Mouse (Mus musculus): ENCODE measurements at regions not wholly inside any gene's neighbourhood (a gene's known extent, or its start where the extent isn't known, plus 50 kb on each side); places are given as distances from the start of the nearest gene placed in this dataset.
A peak's percentile ranks its signal among the peaks of the same experiment; 100 is the strongest.
"Not testable (repeated sequence)": the region's sequence is repeated elsewhere in the genome, so short reads cannot be mapped to it uniquely, and the experiment has no call there.

- Histone ChIP-seq H3K9ac (replicated peaks) (no peak overlapping the region), H3K27me3 (no peaks in the 10 kb centered on the region), H3K9me3 (no peaks in the 10 kb centered on the region), H3K27ac (no peak overlapping the region), H3K4me1 (replicated peaks) (no peaks in the 10 kb centered on the region), H3K4me2 (no peak overlapping the region), H3K4me3 (replicated peaks) (no peak overlapping the region), H3K36me3 (no peaks in the 10 kb centered on the region)
- no peak for ATAC-seq (ENCODE audit: insufficient number of reproducible peaks, insufficient read depth, low FRiP score, low TSS enrichment, low read depth)
- WGBS = 73% methylated on average over 8 of the region's 8 CpGs
Observed at GRCm38 (mm10) chr8:81286280-81287034, 55.9 kb upstream of the Inpp4b start.

- H3K9ac ChIP-seq (replicated peaks) = no peak overlapping the region
- H3K36me3 ChIP-seq = no peaks in the 10 kb centered on the region
- 46% methylated on average over 2 of the region's 2 CpGs for WGBS
- no peak overlapping the region for H3K27ac ChIP-seq
- ATAC-seq (ENCODE audit: insufficient number of reproducible peaks, insufficient read depth, low FRiP score, low TSS enrichment, low read depth) = peak; percentile 97
- peaks cover 10% of the 10 kb centered on the region for H3K4me1 ChIP-seq (replicated peaks)
- H3K4me2 ChIP-seq = no peak overlapping the region
- no peaks in the 10 kb centered on the region for H3K9me3 ChIP-seq
- no peak overlapping the region for H3K4me3 ChIP-seq (replicated peaks)
- no peaks in the 10 kb centered on the region for H3K27me3 ChIP-seq
Observed at GRCm38 (mm10) chr8:81260089-81260488, 82.3 kb upstream of the Inpp4b start.

- WGBS = 87% methylated on average over 3 of the region's 3 CpGs
- H3K4me1 ChIP-seq (replicated peaks) = no peaks in the 10 kb centered on the region
- H3K4me3 ChIP-seq (replicated peaks) = no peak overlapping the region
- no peaks in the 10 kb centered on the region for H3K27me3 ChIP-seq
- H3K9ac ChIP-seq (replicated peaks) = no peak overlapping the region
- no peak for ATAC-seq (ENCODE audit: insufficient number of reproducible peaks, insufficient read depth, low FRiP score, low TSS enrichment, low read depth)
- H3K9me3 ChIP-seq = no peaks in the 10 kb centered on the region
- H3K36me3 ChIP-seq = no peaks in the 10 kb centered on the region
- H3K27ac ChIP-seq = no peak overlapping the region
- no peak overlapping the region for H3K4me2 ChIP-seq
Observed at GRCm38 (mm10) chr8:81223872-81224271, 118.5 kb upstream of the Inpp4b start.

GRCm38 (mm10) chr8:81187061-81187790, 155.1 kb upstream of the Inpp4b start:
- H3K27me3 ChIP-seq; H3K4me2 ChIP-seq; H3K36me3 ChIP-seq; ATAC-seq (ENCODE audit: insufficient number of reproducible peaks, insufficient read depth, low FRiP score, low TSS enrichment, low read depth); H3K4me3 ChIP-seq (replicated peaks); H3K9me3 ChIP-seq; H3K4me1 ChIP-seq (replicated peaks); H3K9ac ChIP-seq (replicated peaks); H3K27ac ChIP-seq: not testable (repeated sequence)
- 76% methylated on average over 11 of the region's 11 CpGs for WGBS

GRCm38 (mm10) chr8:81175537-81175936, 160.8 kb upstream of the Usp38 start:
- Histone ChIP-seq H3K27me3 (no peaks in the 10 kb centered on the region), H3K4me1 (replicated peaks) (no peaks in the 10 kb centered on the region), H3K9me3 (no peaks in the 10 kb centered on the region), H3K36me3 (no peaks in the 10 kb centered on the region), H3K27ac (no peak overlapping the region), H3K9ac (replicated peaks) (no peak overlapping the region), H3K4me3 (replicated peaks) (no peak overlapping the region), H3K4me2 (no peak overlapping the region)
- no peak for ATAC-seq (ENCODE audit: insufficient number of reproducible peaks, insufficient read depth, low FRiP score, low TSS enrichment, low read depth)
- 86% methylated on average over 1 of the region's 1 CpGs for WGBS

GRCm38 (mm10) chr8:81147239-81147638, 132.5 kb upstream of the Usp38 start:
- H3K4me3 ChIP-seq (replicated peaks) = no peak overlapping the region
- no peaks in the 10 kb centered on the region for H3K27me3 ChIP-seq
- H3K36me3 ChIP-seq = no peaks in the 10 kb centered on the region
- H3K9me3 ChIP-seq = peaks cover 11% of the 10 kb centered on the region; the same call in 1 of the 2 replicates
- 90% methylated on average over 3 of the region's 3 CpGs for WGBS
- no peaks in the 10 kb centered on the region for H3K4me1 ChIP-seq (replicated peaks)
- H3K27ac ChIP-seq = no peak overlapping the region
- no peak overlapping the region for H3K4me2 ChIP-seq
- ATAC-seq (ENCODE audit: insufficient number of reproducible peaks, insufficient read depth, low FRiP score, low TSS enrichment, low read depth) = no peak
- H3K9ac ChIP-seq (replicated peaks) = no peak overlapping the region

- Histone ChIP-seq H3K4me3 (replicated peaks) (no peak overlapping the region), H3K9ac (replicated peaks) (no peak overlapping the region), H3K9me3 (no peaks in the 10 kb centered on the region), H3K4me2 (no peak overlapping the region), H3K4me1 (replicated peaks) (no peaks in the 10 kb centered on the region), H3K27me3 (no peaks in the 10 kb centered on the region), H3K27ac (no peak overlapping the region), H3K36me3 (no peaks in the 10 kb centered on the region)
- ATAC-seq (ENCODE audit: insufficient number of reproducible peaks, insufficient read depth, low FRiP score, low TSS enrichment, low read depth) = no peak
- 75% methylated on average over 4 of the region's 4 CpGs for WGBS
Observed at GRCm38 (mm10) chr8:81106763-81107509, 92.2 kb upstream of the Usp38 start.

GRCm38 (mm10) chr8:81098963-81099362, 84.2 kb upstream of the Usp38 start:
- no peak overlapping the region for H3K4me2 ChIP-seq
- no peak overlapping the region for H3K4me3 ChIP-seq (replicated peaks)
- no peaks in the 10 kb centered on the region for H3K27me3 ChIP-seq
- no peaks in the 10 kb centered on the region for H3K9me3 ChIP-seq
- no peak for ATAC-seq (ENCODE audit: insufficient number of reproducible peaks, insufficient read depth, low FRiP score, low TSS enrichment, low read depth)
- no peak overlapping the region for H3K27ac ChIP-seq
- H3K9ac ChIP-seq (replicated peaks) = no peak overlapping the region
- WGBS = 73% methylated on average over 2 of the region's 2 CpGs
- H3K36me3 ChIP-seq = no peaks in the 10 kb centered on the region
- peaks cover 2% of the 10 kb centered on the region for H3K4me1 ChIP-seq (replicated peaks)

- no peaks in the 10 kb centered on the region for H3K27me3 ChIP-seq
- H3K36me3 ChIP-seq = no peaks in the 10 kb centered on the region
- no peak overlapping the region for H3K27ac ChIP-seq
- peak; percentile 96 for ATAC-seq (ENCODE audit: insufficient number of reproducible peaks, insufficient read depth, low FRiP score, low TSS enrichment, low read depth)
- 20% methylated on average over 9 of the region's 9 CpGs for WGBS
- H3K9ac ChIP-seq (replicated peaks) = no peak overlapping the region
- peak overlapping the region; percentile 27; the same call in 1 of the 2 replicates for H3K4me2 ChIP-seq
- H3K4me3 ChIP-seq (replicated peaks) = no peak overlapping the region
- H3K9me3 ChIP-seq = no peaks in the 10 kb centered on the region
- H3K4me1 ChIP-seq (replicated peaks) = peaks cover 2% of the 10 kb centered on the region
Observed at GRCm38 (mm10) chr8:81097076-81097819, 82.5 kb upstream of the Usp38 start.

GRCm38 (mm10) chr8:81095237-81095636, 80.5 kb upstream of the Usp38 start:
- Histone ChIP-seq H3K4me1 (replicated peaks) (peaks cover 2% of the 10 kb centered on the region), H3K9me3 (no peaks in the 10 kb centered on the region), H3K36me3 (no peaks in the 10 kb centered on the region), H3K4me3 (replicated peaks) (no peak overlapping the region), H3K9ac (replicated peaks) (no peak overlapping the region), H3K4me2 (no peak overlapping the region), H3K27ac (no peak overlapping the region), H3K27me3 (no peaks in the 10 kb centered on the region)
- ATAC-seq (ENCODE audit: insufficient number of reproducible peaks, insufficient read depth, low FRiP score, low TSS enrichment, low read depth) = no peak
- 77% methylated on average over 2 of the region's 2 CpGs for WGBS
